Mouse (Mus musculus) embryonic fibroblast, embryonic 13.5 days (primary cell): ENCODE results near the gene Upk3b.

Experiments used
- CTCF ChIP-seq: IDR thresholded peaks from 2 replicates; pipeline ENCODE4 v1.5.1; 2011; ENCODE audit warnings: mild to moderate bottlenecking, control low read depth, low read length, moderate library complexity, borderline replicate concordance; ENCODE audit not compliant: insufficient read depth
- POLR2A ChIP-seq: IDR thresholded peaks from 2 replicates; pipeline ENCODE4 v1.6.1; 2011; ENCODE audit warnings: low read depth, mild to moderate bottlenecking, control low read depth, low read length, moderate library complexity

- no peak for TF ChIP-seq POLR2A
- TF ChIP-seq CTCF, result no peak
Measured at GRCm38 (mm10) chr5:136041666-136042065, 3.4 kb downstream of the Upk3b start.
